21 mouse cellular contexts compared by ENCODE assay signal in genomic region chr5:112700794-112701193, GRCm38 (mm10).
A peak's percentile ranks its signal among the peaks of the same experiment; 100 is the strongest.
DNase-seq lines count a peak whose midpoint lies in the region; ATAC-seq lines count a peak whose summit lies in the region.
"Had no signal": no experiment of that assay in that cellular context is flagged by ENCODE, and none has a peak within 500 bp of the region (broad histone marks: within the 10 kb centered on the region; RNA-seq: fewer than 3 reads in every experiment).

No protein-coding gene starts in this region.

- H3K27ac ChIP-seq in forebrain, embryonic 15.5 days (replicated peaks) = no peak overlapping the region
- H3K27ac ChIP-seq: forebrain, embryonic 12.5 days; heart, embryonic 13.5 days; hindbrain, embryonic 13.5 days; limb, embryonic 10.5 days; midbrain, embryonic 15.5 days had no signal

- no peaks in the 10 kb centered on the region for H3K9me3 ChIP-seq in forebrain, embryonic 15.5 days
- H3K9me3 ChIP-seq: forebrain, embryonic 12.5 days; heart, embryonic 13.5 days; hindbrain, embryonic 13.5 days; limb, embryonic 10.5 days; midbrain, embryonic 15.5 days had no signal

- H3K9ac ChIP-seq in forebrain, embryonic 15.5 days (replicated peaks) = no peak overlapping the region
- H3K9ac ChIP-seq: forebrain, embryonic 12.5 days; heart, embryonic 13.5 days; hindbrain, embryonic 13.5 days; liver, postnatal 0 days; midbrain, embryonic 15.5 days had no signal

- no peak overlapping the region for H3K4me3 ChIP-seq in forebrain, embryonic 15.5 days
- H3K4me3 ChIP-seq: forebrain, embryonic 12.5 days; heart, embryonic 13.5 days; hindbrain, embryonic 13.5 days; limb, embryonic 10.5 days; midbrain, embryonic 15.5 days; myocyte had no signal

- no peaks in the 10 kb centered on the region for H3K36me3 ChIP-seq in forebrain, embryonic 15.5 days
- H3K36me3 ChIP-seq: forebrain, embryonic 12.5 days; hindbrain, embryonic 13.5 days; limb, embryonic 10.5 days; midbrain, embryonic 15.5 days had no signal

- DNase-seq in layer of hippocampus, adult 18-20 months (ENCODE audit: low spot score in 2 of 2) = peak; percentile 71 to 83
- no peak for DNase-seq in layer of hippocampus, postnatal 10 days (ENCODE audit: low spot score in 2 of 2)
- peak; percentile 91 for DNase-seq in brain, adult 2 months (ENCODE audit: low read depth, low spot score)
- DNase-seq in layer of hippocampus, adult 9-10 months (ENCODE audit: low spot score) = peak; percentile 36
- peak; percentile 62 to 65 for DNase-seq in left cerebral cortex, postnatal 36 days (ENCODE audit: low spot score in 2 of 2)
- DNase-seq in kidney, postnatal 25 days = no peak
- DNase-seq: adrenal gland, postnatal 36 days; B cell, adult 2 months; cerebellum, adult 8-10 months; kidney, adult 2 months; kidney, postnatal 10 days; liver, postnatal 0 days; lung, postnatal 14 days had no signal

- H3K27me3 ChIP-seq in forebrain, embryonic 15.5 days = peaks cover 4% of the 10 kb centered on the region; the same call in 1 of the 2 replicates
- H3K27me3 ChIP-seq: forebrain, embryonic 12.5 days; midbrain, embryonic 15.5 days had no signal

- no peaks in the 10 kb centered on the region for H3K4me1 ChIP-seq in forebrain, embryonic 15.5 days
- H3K4me1 ChIP-seq: forebrain, embryonic 12.5 days; hindbrain, embryonic 13.5 days; limb, embryonic 10.5 days; midbrain, embryonic 15.5 days had no signal

- WGBS in forebrain, embryonic 15.5 days = 83% methylated on average over 3 of the region's 3 CpGs

- intact Hi-C loops in left cerebral cortex, postnatal 36 days (cut with DNase I) = loop anchor here (10.0 kb wide), 1 partner anchor 154 kb away; no protein-coding TSS in a partner anchor

- no peak overlapping the region for H3K4me2 ChIP-seq in forebrain, embryonic 15.5 days (replicated peaks)
- H3K4me2 ChIP-seq: forebrain, embryonic 12.5 days; heart, embryonic 13.5 days; hindbrain, embryonic 13.5 days; midbrain, embryonic 15.5 days had no signal

- ATAC-seq in forebrain, embryonic 15.5 days (replicated peaks) = no peak
- ATAC-seq: inflammation-experienced regulatory T-cells, adult 6 months; liver, postnatal 0 days; midbrain, embryonic 15.5 days had no signal

Comparison
In these comparisons a context has a peak if more than half of its experiments do, and no peak if none do; other contexts are left out.
1. DNase-seq: peak in layer of hippocampus, adult 18-20 months (2 of 2), brain, adult 2 months (single experiment), layer of hippocampus, adult 9-10 months (single experiment) and left cerebral cortex, postnatal 36 days (2 of 2); none in layer of hippocampus, postnatal 10 days (0 of 2) and kidney, postnatal 25 days (0 of 2).